Mouse (Mus musculus): Measurements from ENCODE around the gene Gfm2. TPM values are rescaled to one million over a fixed set of nuclear protein-coding genes. Genes with fewer than 3 reads are reported as not detected.
A peak's percentile ranks its signal among the peaks of the same experiment; 100 is the strongest.

The Gfm2 gene
- polyA plus RNA-seq, 1 experiment from 2014 or later, result 27.9 TPM

DNA sequence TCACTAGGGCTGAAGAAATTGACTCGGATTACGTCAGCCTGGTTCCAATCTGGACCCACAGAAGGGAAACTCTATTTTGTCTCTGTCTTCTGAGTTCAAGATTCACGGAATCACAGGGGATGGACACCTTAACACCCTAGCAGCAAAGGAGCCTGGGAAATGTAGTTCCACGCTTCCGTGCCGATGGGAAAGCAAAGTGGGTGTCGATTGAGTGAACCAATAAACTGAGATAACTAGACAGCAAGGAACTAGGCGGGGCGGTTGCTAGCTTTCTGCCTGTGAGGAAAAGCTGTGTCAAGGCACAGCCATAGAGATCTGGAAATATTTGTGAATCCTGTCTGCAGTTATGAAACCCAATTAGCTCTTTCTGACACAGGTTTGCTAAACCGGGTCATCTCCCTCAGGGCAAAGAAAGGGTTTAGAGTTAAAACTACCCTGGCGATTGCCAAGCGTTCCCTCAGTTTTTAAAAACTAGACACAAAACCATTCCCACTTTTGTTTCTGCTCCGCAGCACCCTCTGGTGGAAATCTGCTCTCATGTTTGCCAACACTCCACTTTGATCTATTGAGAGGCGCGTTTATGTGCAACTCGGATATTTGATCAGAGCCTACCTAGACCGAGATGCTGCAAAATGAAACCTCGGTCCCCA is 67.4 kb downstream of the Gfm2 start:
- H3K9me3 ChIP-seq (ENCODE audit: control insufficient read depth, low read length), result no peaks in the 10 kb centered on the region
- H3K36me3 ChIP-seq (ENCODE audit: control insufficient read depth, insufficient read depth, low read length), result no peaks in the 10 kb centered on the region
- H3K4me1 ChIP-seq (ENCODE audit: control insufficient read depth in 2 of 2, insufficient read depth in 2 of 2, low read length in 2 of 2), result peaks cover 3 to 6% of the 10 kb centered on the region in 2 experiments; a peak in 3 of 4 replicates
- peak overlapping the region; percentile 57 to 70; a peak in 3 of 4 replicates for H3K27ac ChIP-seq (replicated peaks in 1 of 2; ENCODE audit: control insufficient read depth in 1 of 2, insufficient read depth in 1 of 2, low read depth in 2 of 2, low read length in 2 of 2)
- 9% methylated on average over 18 of the region's 18 CpGs for WGBS
- no peaks in the 10 kb centered on the region for H3K27me3 ChIP-seq (ENCODE audit: control insufficient read depth, insufficient read depth, low read length)
- no peak; the same call in 1 of the 2 replicates for ATAC-seq (ENCODE audit: insufficient number of reproducible peaks, insufficient read depth, low FRiP score, low read depth)
- peak overlapping the region; percentile 32 to 42 for H3K4me3 ChIP-seq (ENCODE audit: control insufficient read depth in 1 of 2, insufficient read depth in 1 of 2, low read depth in 1 of 2, low read length in 2 of 2)
- H3K9ac ChIP-seq (ENCODE audit: low read length), result peak overlapping the region; percentile 64
- peak overlapping the region; percentile 76 for H3K4me2 ChIP-seq (ENCODE audit: low read length)

DNA sequence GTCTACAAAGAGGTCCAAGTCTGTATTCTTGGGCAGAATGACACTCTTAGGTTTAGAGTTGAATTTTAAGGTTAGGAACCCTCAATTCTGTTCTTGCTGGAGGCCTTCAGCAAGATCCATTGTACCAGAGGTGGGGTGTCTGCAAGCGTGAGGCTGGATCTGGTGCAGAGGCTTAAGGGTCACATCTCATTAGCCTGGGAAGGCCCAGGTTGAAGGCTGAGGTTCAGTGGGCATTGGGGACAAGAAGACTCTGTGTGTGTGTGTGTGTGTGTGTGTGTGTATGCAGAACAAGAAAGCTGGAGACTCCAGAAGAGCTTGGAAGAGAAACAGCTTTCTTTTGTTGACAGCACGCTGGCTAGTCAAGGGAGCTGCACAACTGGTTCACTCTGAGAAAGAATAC is 68.3 kb downstream of the Gfm2 start:
- Histone ChIP-seq H3K4me2 (ENCODE audit: low read length) (no peak overlapping the region), H3K9me3 (ENCODE audit: control insufficient read depth, low read length) (no peaks in the 10 kb centered on the region), H3K27me3 (ENCODE audit: control insufficient read depth, insufficient read depth, low read length) (no peaks in the 10 kb centered on the region), H3K4me1 (ENCODE audit: control insufficient read depth in 2 of 2, insufficient read depth in 2 of 2, low read length in 2 of 2) (peaks cover 3 to 6% of the 10 kb centered on the region in 2 experiments; a peak in 3 of 4 replicates), H3K9ac (ENCODE audit: low read length) (no peak overlapping the region), H3K4me3 (ENCODE audit: control insufficient read depth in 1 of 2, insufficient read depth in 1 of 2, low read depth in 1 of 2, low read length in 2 of 2) (no peak overlapping the region), H3K27ac (replicated peaks in 1 of 2; ENCODE audit: control insufficient read depth in 1 of 2, insufficient read depth in 1 of 2, low read depth in 2 of 2, low read length in 2 of 2) (no peak overlapping the region), H3K36me3 (ENCODE audit: control insufficient read depth, insufficient read depth, low read length) (no peaks in the 10 kb centered on the region)
- 86% methylated on average over 2 of the region's 2 CpGs for WGBS
- no peak for ATAC-seq (ENCODE audit: insufficient number of reproducible peaks, insufficient read depth, low FRiP score, low read depth)

DNA sequence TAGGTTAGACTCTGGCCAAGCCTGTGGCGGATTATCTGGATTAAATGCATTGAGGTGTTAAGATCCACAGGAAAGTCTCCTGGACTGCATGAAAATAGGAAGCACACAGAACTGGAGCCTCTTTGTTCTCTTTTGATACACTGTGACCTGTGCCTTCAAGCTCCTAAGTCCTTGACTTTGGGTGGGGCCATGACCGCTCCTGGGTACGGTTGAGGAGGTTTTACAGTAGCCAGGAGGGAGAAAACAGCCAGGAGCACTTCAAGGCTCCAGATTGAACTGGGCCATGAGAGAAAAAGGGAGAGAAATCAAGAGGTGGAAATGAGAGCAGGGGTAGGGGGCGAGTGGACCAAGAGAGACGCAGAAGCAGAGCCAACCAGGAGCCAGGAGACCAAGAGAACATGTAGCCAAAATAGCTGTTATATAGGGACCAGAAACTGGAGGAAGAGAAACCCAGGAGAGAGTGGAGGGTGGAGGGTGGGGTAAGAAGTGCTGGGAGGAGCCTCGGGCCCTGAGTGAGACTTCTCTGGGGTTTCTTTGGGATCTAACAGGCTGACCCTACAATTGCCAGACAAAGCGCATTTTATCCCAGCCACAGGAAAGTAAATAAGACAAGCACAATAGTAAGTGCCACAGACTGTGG is 69.9 kb downstream of the Gfm2 start:
- Histone ChIP-seq H3K27me3 (ENCODE audit: control insufficient read depth, insufficient read depth, low read length) (no peaks in the 10 kb centered on the region), H3K4me3 (ENCODE audit: control insufficient read depth in 1 of 2, insufficient read depth in 1 of 2, low read depth in 1 of 2, low read length in 2 of 2) (no peak overlapping the region), H3K36me3 (ENCODE audit: control insufficient read depth, insufficient read depth, low read length) (no peaks in the 10 kb centered on the region), H3K9ac (ENCODE audit: low read length) (no peak overlapping the region), H3K27ac (replicated peaks in 1 of 2; ENCODE audit: control insufficient read depth in 1 of 2, insufficient read depth in 1 of 2, low read depth in 2 of 2, low read length in 2 of 2) (no peak overlapping the region), H3K4me1 (ENCODE audit: control insufficient read depth in 2 of 2, insufficient read depth in 2 of 2, low read length in 2 of 2) (peaks cover 3 to 6% of the 10 kb centered on the region in 2 experiments; a peak in 3 of 4 replicates), H3K9me3 (ENCODE audit: control insufficient read depth, low read length) (no peaks in the 10 kb centered on the region), H3K4me2 (ENCODE audit: low read length) (no peak overlapping the region)
- WGBS, result 80% methylated on average over 7 of the region's 7 CpGs
- ATAC-seq (ENCODE audit: insufficient number of reproducible peaks, insufficient read depth, low FRiP score, low read depth), result no peak

DNA sequence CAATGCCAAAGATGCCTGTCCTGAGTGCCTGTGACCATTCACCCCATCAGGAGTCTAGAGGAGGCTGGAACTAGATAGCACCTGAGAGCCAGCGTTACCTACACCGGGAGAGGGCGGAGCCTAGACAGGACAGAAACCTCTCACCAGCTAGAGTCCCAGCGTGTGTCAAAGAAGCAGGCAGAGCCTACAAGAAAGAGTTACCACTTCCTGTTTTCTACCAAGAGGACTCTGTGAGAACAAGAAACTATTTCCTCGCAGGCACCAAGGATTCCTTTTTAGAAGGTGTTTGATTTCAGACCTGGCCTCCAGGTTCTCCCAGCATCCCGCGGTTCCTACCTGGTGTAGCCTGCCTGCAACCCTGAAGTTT is 70.4 kb downstream of the Gfm2 start:
- no peak overlapping the region for H3K27ac ChIP-seq (replicated peaks in 1 of 2; ENCODE audit: control insufficient read depth in 1 of 2, insufficient read depth in 1 of 2, low read depth in 2 of 2, low read length in 2 of 2)
- peaks cover 3 to 6% of the 10 kb centered on the region in 2 experiments; a peak in 3 of 4 replicates for H3K4me1 ChIP-seq (ENCODE audit: control insufficient read depth in 2 of 2, insufficient read depth in 2 of 2, low read length in 2 of 2)
- H3K9ac ChIP-seq (ENCODE audit: low read length), result no peak overlapping the region
- 50% methylated on average over 7 of the region's 7 CpGs for WGBS
- no peaks in the 10 kb centered on the region for H3K9me3 ChIP-seq (ENCODE audit: control insufficient read depth, low read length)
- no peaks in the 10 kb centered on the region for H3K36me3 ChIP-seq (ENCODE audit: control insufficient read depth, insufficient read depth, low read length)
- no peak for ATAC-seq (ENCODE audit: insufficient number of reproducible peaks, insufficient read depth, low FRiP score, low read depth)
- H3K4me3 ChIP-seq (ENCODE audit: control insufficient read depth in 1 of 2, insufficient read depth in 1 of 2, low read depth in 1 of 2, low read length in 2 of 2), result no peak overlapping the region
- H3K27me3 ChIP-seq (ENCODE audit: control insufficient read depth, insufficient read depth, low read length), result no peaks in the 10 kb centered on the region
- H3K4me2 ChIP-seq (ENCODE audit: low read length), result no peak overlapping the region

DNA sequence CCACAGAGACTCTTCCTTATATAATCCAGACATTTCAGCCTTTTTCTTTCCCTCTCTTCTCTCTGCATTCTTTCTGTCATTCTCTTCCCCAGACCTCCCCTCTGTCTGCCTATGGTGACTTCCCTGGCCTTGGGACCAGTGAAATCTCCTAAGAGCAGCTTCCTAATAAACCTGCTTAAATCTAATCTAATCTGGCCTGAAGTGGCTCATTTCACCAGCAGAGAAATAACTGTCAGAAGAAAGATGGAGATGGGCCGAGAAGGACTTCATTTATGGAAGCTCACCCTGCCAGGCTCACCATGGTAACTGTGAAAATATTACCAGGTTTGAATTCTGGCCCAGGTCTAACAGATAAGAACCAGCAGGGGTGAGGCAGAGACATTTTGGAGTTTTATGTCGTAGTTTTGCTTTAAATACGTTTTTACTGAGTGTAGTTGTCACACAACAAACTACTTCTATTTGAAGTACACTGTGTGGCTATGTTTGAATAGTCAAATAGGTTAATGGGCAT is 70.8 kb downstream of the Gfm2 start:
- no peak for ATAC-seq (ENCODE audit: insufficient number of reproducible peaks, insufficient read depth, low FRiP score, low read depth)
- 24% methylated on average over 3 of the region's 3 CpGs for WGBS
- Histone ChIP-seq H3K4me2 (ENCODE audit: low read length) (no peak overlapping the region), H3K4me1 (ENCODE audit: control insufficient read depth in 2 of 2, insufficient read depth in 2 of 2, low read length in 2 of 2) (peaks cover 3 to 6% of the 10 kb centered on the region in 2 experiments; a peak in 3 of 4 replicates), H3K9me3 (ENCODE audit: control insufficient read depth, low read length) (no peaks in the 10 kb centered on the region), H3K27ac (replicated peaks in 1 of 2; ENCODE audit: control insufficient read depth in 1 of 2, insufficient read depth in 1 of 2, low read depth in 2 of 2, low read length in 2 of 2) (no peak overlapping the region), H3K27me3 (ENCODE audit: control insufficient read depth, insufficient read depth, low read length) (no peaks in the 10 kb centered on the region), H3K9ac (ENCODE audit: low read length) (no peak overlapping the region), H3K4me3 (ENCODE audit: control insufficient read depth in 1 of 2, insufficient read depth in 1 of 2, low read depth in 1 of 2, low read length in 2 of 2) (no peak overlapping the region), H3K36me3 (ENCODE audit: control insufficient read depth, insufficient read depth, low read length) (no peaks in the 10 kb centered on the region)

DNA sequence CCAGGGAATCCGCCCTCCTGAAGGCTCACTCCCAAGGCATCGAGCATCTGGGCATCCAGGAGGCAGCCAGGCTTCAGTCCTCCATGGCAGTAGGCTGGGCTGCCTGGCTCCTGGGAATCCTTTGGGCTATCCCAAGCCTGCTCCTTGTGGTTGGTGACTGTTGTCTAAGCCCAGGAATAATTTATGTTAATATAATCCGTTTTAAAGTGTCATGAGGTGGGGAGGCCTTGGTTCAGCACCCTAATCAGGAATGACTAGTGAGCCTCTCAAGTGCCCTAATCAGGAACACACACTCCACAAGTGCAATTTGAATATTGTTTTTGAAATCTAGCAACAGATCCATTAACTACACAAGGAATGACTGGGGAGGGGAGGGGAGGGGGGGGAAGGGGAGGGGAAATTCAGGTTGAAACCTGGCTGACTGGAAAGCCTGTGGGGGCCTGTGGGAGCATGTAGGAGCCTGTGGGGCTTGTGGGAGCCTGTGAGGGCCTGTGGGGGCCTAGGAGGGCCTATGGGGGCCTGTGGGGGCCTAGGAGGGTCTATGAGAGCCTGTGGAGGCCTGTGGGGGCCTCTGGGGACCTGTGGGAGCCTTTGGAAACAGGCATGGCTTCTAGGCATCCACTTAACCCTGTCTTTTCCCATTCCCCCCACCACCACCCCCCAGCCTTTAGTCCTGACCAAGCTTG is 77.0 kb downstream of the Gfm2 start:
- 66% methylated on average over 3 of the region's 3 CpGs for WGBS
- ATAC-seq (ENCODE audit: insufficient number of reproducible peaks, insufficient read depth, low FRiP score, low read depth), result no peak
- Histone ChIP-seq H3K4me1 (ENCODE audit: control insufficient read depth in 2 of 2, insufficient read depth in 2 of 2, low read length in 2 of 2) (no peaks in the 10 kb centered on the region), H3K27me3 (ENCODE audit: control insufficient read depth, insufficient read depth, low read length) (no peaks in the 10 kb centered on the region), H3K4me3 (ENCODE audit: control insufficient read depth in 1 of 2, insufficient read depth in 1 of 2, low read depth in 1 of 2, low read length in 2 of 2) (no peak overlapping the region), H3K36me3 (ENCODE audit: control insufficient read depth, insufficient read depth, low read length) (no peaks in the 10 kb centered on the region), H3K9ac (ENCODE audit: low read length) (no peak overlapping the region), H3K27ac (replicated peaks in 1 of 2; ENCODE audit: control insufficient read depth in 1 of 2, insufficient read depth in 1 of 2, low read depth in 2 of 2, low read length in 2 of 2) (no peak overlapping the region), H3K4me2 (ENCODE audit: low read length) (no peak overlapping the region), H3K9me3 (ENCODE audit: control insufficient read depth, low read length) (no peaks in the 10 kb centered on the region)

DNA sequence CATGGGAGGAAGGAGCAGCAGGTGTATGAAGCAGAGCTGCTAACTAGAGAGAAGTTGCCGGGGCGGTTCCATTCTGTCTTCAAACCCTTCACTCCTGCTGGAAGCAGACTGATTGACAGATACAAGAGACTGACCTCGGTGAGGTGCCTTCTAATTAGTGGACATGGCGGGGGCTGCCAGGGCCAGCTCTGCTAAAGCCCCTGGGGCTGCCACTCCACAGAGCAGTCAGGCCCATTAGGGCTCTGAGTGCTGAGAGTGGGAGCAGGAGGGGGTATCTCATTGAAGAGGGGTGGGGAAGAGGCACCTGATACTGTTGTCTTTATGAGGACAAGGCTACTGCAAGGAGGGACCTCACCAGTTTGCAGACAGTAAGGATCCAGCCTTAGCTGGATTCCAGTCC is 77.8 kb downstream of the Gfm2 start:
- Histone ChIP-seq H3K4me2 (ENCODE audit: low read length) (no peak overlapping the region), H3K27ac (replicated peaks in 1 of 2; ENCODE audit: control insufficient read depth in 1 of 2, insufficient read depth in 1 of 2, low read depth in 2 of 2, low read length in 2 of 2) (no peak overlapping the region), H3K4me3 (ENCODE audit: control insufficient read depth in 1 of 2, insufficient read depth in 1 of 2, low read depth in 1 of 2, low read length in 2 of 2) (no peak overlapping the region), H3K9ac (ENCODE audit: low read length) (no peak overlapping the region), H3K27me3 (ENCODE audit: control insufficient read depth, insufficient read depth, low read length) (no peaks in the 10 kb centered on the region), H3K9me3 (ENCODE audit: control insufficient read depth, low read length) (no peaks in the 10 kb centered on the region), H3K36me3 (ENCODE audit: control insufficient read depth, insufficient read depth, low read length) (no peaks in the 10 kb centered on the region), H3K4me1 (ENCODE audit: control insufficient read depth in 2 of 2, insufficient read depth in 2 of 2, low read length in 2 of 2) (no peaks in the 10 kb centered on the region)
- no peak for ATAC-seq (ENCODE audit: insufficient number of reproducible peaks, insufficient read depth, low FRiP score, low read depth)
- 45% methylated on average over 4 of the region's 4 CpGs for WGBS
